Mouse (Mus musculus): ENCODE measurements around the gene Platr17.

DNA sequence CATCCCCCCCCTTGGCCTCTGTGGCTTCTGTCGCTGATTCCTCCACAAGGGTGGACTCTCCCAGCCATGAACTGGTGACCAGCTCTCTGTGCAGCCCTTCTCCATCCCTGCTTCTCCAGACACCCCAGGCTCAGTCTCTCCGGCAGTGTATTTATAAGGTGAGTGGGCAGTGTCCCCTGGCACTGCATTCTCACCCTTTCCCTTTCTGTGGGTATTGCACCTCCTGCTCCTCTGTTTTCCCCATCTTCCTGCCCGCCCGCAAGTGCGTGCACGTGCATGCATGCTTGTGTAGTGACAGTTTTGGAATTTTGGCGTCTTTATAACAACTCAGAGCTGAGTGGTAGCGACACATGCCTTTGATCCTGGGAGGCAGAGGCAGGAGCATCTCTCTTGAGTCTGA, 9.0 kb downstream of the Platr17 start:
- no peak for TF ChIP-seq CTCF (IDR thresholded peaks at IDR 0.05; ENCODE audit: low read depth)
- TF ChIP-seq EP300 (IDR thresholded peaks at IDR 0.05; ENCODE audit: low read depth), result no peak
